ENCODE assay signal across 9 mouse cellular contexts in the genomic region with DNA sequence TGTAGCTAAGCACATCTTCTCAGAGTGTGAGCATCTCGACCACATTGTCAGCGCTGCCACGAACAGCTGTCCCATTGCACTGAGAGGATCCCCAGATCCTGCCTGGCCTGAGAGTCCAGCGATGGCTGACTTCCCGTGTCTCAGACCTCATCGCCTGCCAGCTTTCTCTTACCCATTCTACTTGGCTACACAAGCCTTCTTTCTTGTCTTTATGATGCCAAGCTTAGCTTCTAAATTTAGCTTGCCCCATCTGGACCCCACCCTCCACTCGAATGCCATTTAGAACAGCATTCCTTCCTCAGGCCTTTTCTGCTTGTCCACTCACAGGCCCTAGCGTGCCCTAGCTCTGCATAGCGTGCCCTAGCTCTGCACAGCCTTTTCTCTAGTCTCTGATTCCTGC.
DNase-seq lines count a peak whose midpoint lies in the region; ATAC-seq lines count a peak whose summit lies in the region.
"Had no signal": no experiment of that assay in that cellular context is flagged by ENCODE, and none has a peak within 500 bp of the region (broad histone marks: within the 10 kb centered on the region; RNA-seq: fewer than 3 reads in every experiment).

No protein-coding gene starts in this region.

- peak overlapping the region; percentile 50; the same call in 1 of the 2 replicates for H3K27ac ChIP-seq in limb, embryonic 15.5 days
- H3K27ac ChIP-seq in limb, embryonic 10.5 days: no peak overlapping the region
- H3K27ac ChIP-seq in forebrain, embryonic 14.5 days (ENCODE audit: low read depth, low read length): no peak overlapping the region
- H3K27ac ChIP-seq in stomach, embryonic 14.5 days (ENCODE audit: low read length): peak overlapping the region; percentile 7; the same call in 1 of the 2 replicates
- H3K27ac ChIP-seq: neural tube, embryonic 12.5 days had no signal

- H3K27me3 ChIP-seq in limb, embryonic 15.5 days: no peaks in the 10 kb centered on the region
- no peaks in the 10 kb centered on the region for H3K27me3 ChIP-seq in limb, embryonic 10.5 days (ENCODE audit: low read depth, poor library complexity, severe bottlenecking)
- H3K27me3 ChIP-seq in forebrain, embryonic 14.5 days (replicated peaks; ENCODE audit: control insufficient read depth, insufficient read depth, low read length): no peaks in the 10 kb centered on the region
- H3K27me3 ChIP-seq in stomach, embryonic 14.5 days (ENCODE audit: control insufficient read depth, insufficient read depth, low read length): no peaks in the 10 kb centered on the region
- H3K27me3 ChIP-seq: neural tube, embryonic 12.5 days had no signal

- no peak overlapping the region for H3K4me3 ChIP-seq in limb, embryonic 15.5 days
- H3K4me3 ChIP-seq in limb, embryonic 10.5 days: no peak overlapping the region
- H3K4me3 ChIP-seq in forebrain, embryonic 14.5 days (ENCODE audit: low read depth, low read length): no peak overlapping the region
- no peak overlapping the region for H3K4me3 ChIP-seq in stomach, embryonic 14.5 days (ENCODE audit: low read depth, low read length)
- H3K4me3 ChIP-seq: neural tube, embryonic 12.5 days had no signal

- 72% methylated on average over 9 of the region's 9 CpGs for WGBS in limb, embryonic 15.5 days
- 94% methylated on average over 9 of the region's 9 CpGs for WGBS in limb, embryonic 10.5 days
- WGBS in forebrain, embryonic 14.5 days: 79% methylated on average over 9 of the region's 9 CpGs
- WGBS in stomach, embryonic 14.5 days: 75% methylated on average over 9 of the region's 9 CpGs

- peaks cover 19% of the 10 kb centered on the region for H3K4me1 ChIP-seq in limb, embryonic 15.5 days
- peaks cover 17% of the 10 kb centered on the region for H3K4me1 ChIP-seq in limb, embryonic 10.5 days
- H3K4me1 ChIP-seq in forebrain, embryonic 14.5 days (ENCODE audit: control insufficient read depth, insufficient read depth, low read length): peaks cover 18% of the 10 kb centered on the region
- peaks cover 21% of the 10 kb centered on the region; the same call in 1 of the 2 replicates for H3K4me1 ChIP-seq in stomach, embryonic 14.5 days (ENCODE audit: control insufficient read depth, insufficient read depth, low read length)

- ATAC-seq in limb, embryonic 15.5 days (ENCODE audit: insufficient number of reproducible peaks, low FRiP score, low TSS enrichment, low read depth): no peak
- ATAC-seq in forebrain, embryonic 14.5 days: peak; percentile 18; the same call in 1 of the 2 replicates
- ATAC-seq in stomach, embryonic 14.5 days (ENCODE audit: insufficient number of reproducible peaks, insufficient read depth, low FRiP score, low read depth): no peak

- no peaks in the 10 kb centered on the region for H3K36me3 ChIP-seq in limb, embryonic 15.5 days
- 0 out of 2 replicates have a peak, but pooled peaks cover 4% of the 10 kb centered on the region for H3K36me3 ChIP-seq in limb, embryonic 10.5 days
- no peaks in the 10 kb centered on the region for H3K36me3 ChIP-seq in forebrain, embryonic 14.5 days (ENCODE audit: control insufficient read depth, insufficient read depth, low read length)
- no peaks in the 10 kb centered on the region for H3K36me3 ChIP-seq in stomach, embryonic 14.5 days (ENCODE audit: control insufficient read depth, insufficient read depth, low read length)
- H3K36me3 ChIP-seq: neural tube, embryonic 12.5 days had no signal

- no peak overlapping the region for H3K9ac ChIP-seq in limb, embryonic 15.5 days
- no peak overlapping the region for H3K9ac ChIP-seq in forebrain, embryonic 14.5 days (ENCODE audit: low read length)
- no peak overlapping the region for H3K9ac ChIP-seq in stomach, embryonic 14.5 days (replicated peaks; ENCODE audit: low read depth, low read length)
- H3K9ac ChIP-seq: neural tube, embryonic 12.5 days had no signal

- intact Hi-C loops in heart, postnatal 25 days (cut with DNase I): no loop called here

- H3K4me2 ChIP-seq in limb, embryonic 15.5 days: no peak overlapping the region
- H3K4me2 ChIP-seq in forebrain, embryonic 14.5 days (ENCODE audit: low read length): no peak overlapping the region
- H3K4me2 ChIP-seq in stomach, embryonic 14.5 days (replicated peaks; ENCODE audit: low read depth, low read length): no peak overlapping the region
- H3K4me2 ChIP-seq: neural tube, embryonic 12.5 days had no signal

- no peaks in the 10 kb centered on the region for H3K9me3 ChIP-seq in limb, embryonic 15.5 days
- no peaks in the 10 kb centered on the region for H3K9me3 ChIP-seq in limb, embryonic 10.5 days (replicated peaks)
- H3K9me3 ChIP-seq in forebrain, embryonic 14.5 days (replicated peaks; ENCODE audit: control insufficient read depth, low read length): no peaks in the 10 kb centered on the region
- H3K9me3 ChIP-seq in stomach, embryonic 14.5 days (ENCODE audit: control insufficient read depth, low read depth, low read length): no peaks in the 10 kb centered on the region
- H3K9me3 ChIP-seq: neural tube, embryonic 12.5 days had no signal

- no peak for DNase-seq in limb, embryonic 10.5 days (ENCODE audit: low spot score)
- no peak for DNase-seq in forebrain, embryonic 14.5 days (ENCODE audit: low spot score)
- peak; percentile 19 for DNase-seq in heart, postnatal 25 days (ENCODE audit: low spot score)
- DNase-seq in spleen, adult 12 weeks (ENCODE audit: low spot score): no peak
- DNase-seq in T-cell, adult 2 months (ENCODE audit: low spot score): no peak
- no peak for DNase-seq in embryo, embryonic 11 days

Comparison
In these comparisons a context has a peak if more than half of its experiments do, and no peak if none do; other contexts are left out.
1. H3K27ac ChIP-seq: peak in limb, embryonic 15.5 days (single experiment) and stomach, embryonic 14.5 days (single experiment); none in limb, embryonic 10.5 days (single experiment) and forebrain, embryonic 14.5 days (single experiment).